Mouse (Mus musculus) liver, embryonic 14.5 days (tissue): ENCODE data around the gene Acr.

Source experiments
- CTCF ChIP-seq: IDR thresholded peaks from 2 replicates; pipeline ENCODE4 v1.5.1; 2016; ENCODE audit warnings: antibody characterized with exemption, low read depth, control low read depth
- EP300 ChIP-seq: IDR thresholded peaks from 2 replicates; pipeline ENCODE4 v1.6.1; 2016; ENCODE audit warnings: antibody characterized with exemption, low read depth

DNA sequence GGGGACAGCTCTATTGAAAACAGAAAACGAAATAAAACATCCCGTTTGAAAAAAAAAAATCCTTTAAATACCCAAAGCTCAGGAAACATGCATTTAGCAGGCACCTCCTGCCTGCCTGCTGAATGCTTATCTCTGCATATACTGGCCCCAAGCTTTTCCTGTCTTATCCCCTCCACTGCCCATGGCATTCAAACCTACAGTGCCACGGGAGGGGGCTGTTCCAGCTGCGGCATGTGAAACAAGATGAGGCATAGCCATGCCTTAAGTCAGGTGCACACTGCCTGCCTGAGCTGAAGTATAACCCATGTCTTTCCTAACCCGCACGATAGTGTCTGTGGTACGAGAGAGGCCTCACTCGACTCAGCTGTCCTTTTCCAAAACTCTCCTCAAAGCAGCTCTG is 4.0 kb downstream of the Acr start:
- no peak for TF ChIP-seq CTCF
- no peak for TF ChIP-seq EP300
